8 mouse cellular contexts compared by ENCODE assay signal in genomic region chr4:108327071-108327579, GRCm38 (mm10). TPM values are rescaled to one million over a fixed set of nuclear protein-coding genes. Genes with fewer than 3 reads are reported as not detected.
DNase-seq lines count a peak whose midpoint lies in the region; ATAC-seq lines count a peak whose summit lies in the region.

No protein-coding gene starts in this region.

- H3K4me3 ChIP-seq in heart, embryonic 11.5 days (ENCODE audit: low read depth, low read length): peak overlapping the region; percentile 72

- no peak for ATAC-seq in heart, embryonic 11.5 days (replicated peaks; ENCODE audit: insufficient number of reproducible peaks, low FRiP score, low TSS enrichment)

- H3K27me3 ChIP-seq in heart, embryonic 11.5 days (ENCODE audit: control insufficient read depth, insufficient read depth, low read length): no peaks in the 10 kb centered on the region
- H3K27me3 ChIP-seq in splenic B cell, adult 2 months (ENCODE audit: control insufficient read depth, insufficient read depth, low read length, poor library complexity, severe bottlenecking): no peaks in the 10 kb centered on the region

- H3K9ac ChIP-seq in heart, embryonic 11.5 days (ENCODE audit: low read depth, low read length): peak overlapping the region; percentile 81; the same call in 1 of the 2 replicates

- H3K36me3 ChIP-seq in heart, embryonic 11.5 days (ENCODE audit: control insufficient read depth, insufficient read depth, low read length): 0 out of 2 replicates have a peak, but pooled peaks cover 1% of the 10 kb centered on the region
- no peaks in the 10 kb centered on the region for H3K36me3 ChIP-seq in splenic B cell, adult 2 months (ENCODE audit: control insufficient read depth, insufficient read depth, low read length, poor library complexity, severe bottlenecking)

- peak; percentile 34 for DNase-seq in thymus, postnatal 0 days (ENCODE audit: low spot score)
- DNase-seq in thymus, adult 18-20 months: no peak
- peak; percentile 89 for DNase-seq in cerebellum, adult 9-10 months
- DNase-seq in kidney, postnatal 14 days: peak; percentile 55
- peak; percentile 41 for DNase-seq in lung, postnatal 10 days
- DNase-seq in splenic B cell, adult 2 months (ENCODE audit: low read depth, low spot score): peak; percentile 73
- DNase-seq in urinary bladder, postnatal 14 days (ENCODE audit: low spot score): no peak

- peaks cover 6% of the 10 kb centered on the region; the same call in 1 of the 2 replicates for H3K4me1 ChIP-seq in heart, embryonic 11.5 days (ENCODE audit: control insufficient read depth, insufficient read depth, low read length)

- H3K9me3 ChIP-seq in heart, embryonic 11.5 days (replicated peaks; ENCODE audit: control insufficient read depth, low read length): no peaks in the 10 kb centered on the region

- H3K27ac ChIP-seq in heart, embryonic 11.5 days (ENCODE audit: low read depth, low read length): peak overlapping the region; percentile 94

- H3K4me2 ChIP-seq in heart, embryonic 11.5 days: peak overlapping the region; percentile 73

- WGBS in heart, embryonic 11.5 days (ENCODE audit: insufficient replicate concordance): 47% methylated on average over 6 of the region's 6 CpGs

RNA-seq across cellular contexts. Expression of gene Coa7, which starts 0.8 kb away (rescaled TPM):
- polyA plus RNA-seq in thymus, postnatal 0 days (2015; fragmentation: Nextera tagmentation; extraction: Ambion mirVana): 49.4 and 50.9 TPM in 2 replicates
- polyA plus RNA-seq in heart, embryonic 11.5 days (2014; fragmentation: Nextera tagmentation; extraction: Ambion mirVana): 38.0 and 44.3 TPM in 2 replicates

RNA-seq across cellular contexts. Expression of gene Zyg11b, which starts 26.2 kb away (rescaled TPM):
- 8.0 and 9.5 TPM in 2 replicates for polyA plus RNA-seq in thymus, postnatal 0 days (2015; fragmentation: Nextera tagmentation; extraction: Ambion mirVana)
- 9.1 and 9.9 TPM in 2 replicates for polyA plus RNA-seq in heart, embryonic 11.5 days (2014; fragmentation: Nextera tagmentation; extraction: Ambion mirVana)

RNA-seq across cellular contexts. Expression of gene Shisal2a, which starts 56.0 kb away (rescaled TPM):
- polyA plus RNA-seq in thymus, postnatal 0 days (2015; fragmentation: Nextera tagmentation; extraction: Ambion mirVana): not detected in 2 replicates
- polyA plus RNA-seq in heart, embryonic 11.5 days (2014; fragmentation: Nextera tagmentation; extraction: Ambion mirVana): 1.3 and 2.2 TPM in 2 replicates

Comparison
In these comparisons a context has a peak if more than half of its experiments do, and no peak if none do; other contexts are left out.
1. DNase-seq: peak in thymus, postnatal 0 days (single experiment), cerebellum, adult 9-10 months (single experiment), kidney, postnatal 14 days (single experiment), lung, postnatal 10 days (single experiment) and splenic B cell, adult 2 months (single experiment); none in thymus, adult 18-20 months (0 of 2) and urinary bladder, postnatal 14 days (single experiment).